Mouse (Mus musculus) embryo, embryonic 11 days (tissue): ENCODE data around the gene Ints11.

Experiments
- DNase-seq: peaks from one replicate; pipeline ENCODE4 v3.0.0-alpha.2; 2015

The Ints11 gene

GRCm38 (mm10) chr4:155869317-155870033 lies at the start of gene Ints11, which contains the start of gene Cptp:
TSS of gene Ints11 (plus strand) at chr4:155869546.
TSS of gene Cptp (minus strand) at chr4:155869440.
- peak; percentile 97 for DNase-seq

DNA sequence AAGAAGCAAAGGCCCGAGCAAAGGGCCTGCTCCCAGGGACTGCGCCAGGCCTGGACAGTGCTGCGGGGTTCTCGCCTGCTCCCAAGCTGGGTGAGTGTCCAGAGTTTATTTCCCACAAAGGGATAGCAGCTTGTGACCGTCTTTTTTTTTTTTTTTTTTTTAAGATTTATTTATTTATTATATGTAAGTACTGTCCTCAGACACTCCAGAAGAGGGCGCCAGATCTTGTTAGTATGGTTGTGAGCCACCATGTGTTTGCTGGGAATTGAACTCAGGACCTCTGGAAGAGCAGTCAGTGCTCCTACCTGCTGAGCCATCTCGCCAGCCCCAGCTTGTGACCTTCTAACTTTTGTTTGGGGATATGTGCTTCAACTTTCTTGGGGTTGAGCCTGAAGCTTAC lies 48.3 kb upstream of the Ints11 start:
- DNase-seq, result no peak

DNA sequence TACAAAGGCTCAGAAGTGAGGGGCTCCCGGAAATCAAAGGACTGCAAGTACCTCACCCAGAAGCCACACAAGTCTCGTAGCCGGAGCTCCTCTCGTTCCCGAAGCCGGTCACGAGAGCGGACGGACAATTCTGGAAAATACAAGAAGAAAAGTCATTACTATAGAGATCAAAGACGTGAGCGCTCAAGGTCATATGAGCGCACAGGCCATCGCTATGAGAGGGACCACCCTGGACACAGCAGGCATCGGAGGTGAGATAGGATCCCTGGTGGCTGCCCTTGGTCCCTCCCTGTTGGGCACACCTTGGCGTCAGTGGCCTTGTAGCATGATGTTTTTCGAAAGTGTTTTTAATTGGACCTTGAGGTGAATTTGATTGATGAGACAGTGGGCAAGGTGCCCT lies 45.9 kb upstream of the Ints11 start:
- DNase-seq, result no peak

DNA sequence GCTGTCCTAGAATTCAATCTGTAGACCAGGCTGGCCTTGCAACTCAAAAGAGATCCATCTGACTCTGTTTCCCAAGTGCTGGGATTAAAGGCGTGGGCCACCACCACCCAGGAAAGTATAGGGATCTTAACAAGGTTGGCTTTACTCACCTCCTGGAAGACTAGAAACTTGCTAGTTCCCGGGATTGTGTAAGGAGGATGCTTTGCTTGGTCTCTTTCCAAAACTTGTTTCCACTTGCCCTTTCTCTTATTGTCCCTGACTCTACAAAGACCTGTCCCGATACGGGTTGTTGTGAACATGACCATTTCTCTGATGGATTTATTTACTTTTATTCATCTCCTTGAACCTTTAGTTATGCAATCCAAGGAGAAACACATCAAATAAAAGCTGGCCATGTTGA lies 39.5 kb upstream of the Ints11 start:
- no peak for DNase-seq

- DNase-seq, result no peak
Measured at GRCm38 (mm10) chr4:155830596-155830995, 38.8 kb upstream of the Ints11 start.

GRCm38 (mm10) chr4:155831205-155831766 lies 38.1 kb upstream of the Ints11 start, which contains the start of gene Aurkaip1:
TSS of gene Aurkaip1 (plus strand) at chr4:155831272.
- peak; percentile 98 for DNase-seq

- no peak for DNase-seq
Measured at GRCm38 (mm10) chr4:155831831-155832230, 37.5 kb upstream of the Ints11 start.

- no peak for DNase-seq
Measured at GRCm38 (mm10) chr4:155832321-155832720, 37.0 kb upstream of the Ints11 start.

- no peak for DNase-seq
Measured at GRCm38 (mm10) chr4:155833234-155833633, 36.1 kb upstream of the Ints11 start.

GRCm38 (mm10) chr4:155833836-155834235 lies 35.5 kb upstream of the Ints11 start:
- DNase-seq, result peak; percentile 85

DNA sequence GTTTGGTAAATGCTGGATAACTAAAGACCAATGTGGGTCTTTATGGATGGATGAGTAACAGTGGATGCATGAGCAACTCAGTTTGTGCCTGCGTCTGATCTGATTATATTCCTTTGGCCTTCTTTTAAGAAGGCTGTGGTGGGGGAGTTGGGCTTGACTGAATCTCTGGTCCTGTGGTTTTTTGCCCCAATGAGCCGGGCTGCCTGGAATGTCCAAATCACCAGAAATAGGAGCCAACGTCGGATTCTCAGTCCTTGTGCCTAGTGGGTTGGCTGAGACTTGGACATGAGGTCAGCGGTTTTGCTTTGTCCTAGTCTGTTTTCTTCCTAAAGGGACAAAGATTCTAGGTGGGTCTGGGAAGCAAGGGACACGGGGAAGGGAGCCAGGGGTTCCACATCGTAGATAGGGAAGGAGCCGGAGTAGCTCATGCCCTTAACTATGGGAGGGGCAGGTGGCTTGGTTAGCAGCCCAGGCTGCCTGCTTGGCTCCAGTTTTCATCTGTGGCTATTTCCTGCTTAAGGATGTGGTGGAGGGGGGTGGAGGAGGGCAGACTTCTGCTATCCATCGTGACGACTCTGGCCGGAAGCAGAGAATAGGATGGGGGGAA lies 31.8 kb upstream of the Ints11 start:
- DNase-seq, result no peak

- DNase-seq, result no peak
Measured at GRCm38 (mm10) chr4:155838187-155839153, 30.9 kb upstream of the Ints11 start.

DNA sequence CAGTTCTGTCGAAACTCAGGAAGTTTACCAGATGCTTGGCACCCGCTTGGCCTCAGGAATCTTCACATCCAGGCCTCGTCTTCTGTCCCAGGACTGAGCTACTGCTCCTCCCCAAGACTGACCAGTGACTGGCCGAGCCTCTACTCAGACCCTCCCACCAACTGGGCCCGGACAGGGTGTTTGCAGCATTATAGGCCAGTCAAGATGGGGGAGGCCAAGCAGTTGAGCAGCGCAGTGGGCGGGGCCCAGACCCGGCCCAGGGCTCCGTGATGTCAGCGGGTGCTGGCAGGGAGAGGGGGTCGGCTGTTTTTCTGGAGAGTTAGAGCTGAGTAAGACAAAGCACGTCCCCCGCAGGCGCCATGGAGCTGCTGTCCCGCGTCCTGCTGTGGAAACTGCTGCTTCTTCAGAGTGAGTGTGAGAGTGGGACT lies 29.8 kb upstream of the Ints11 start, which contains the start of gene Mxra8:
Gene Mxra8 (plus strand): TSS at position 198 of the 428 bp plus-strand sequence.
- DNase-seq, result peak; percentile 92

DNA sequence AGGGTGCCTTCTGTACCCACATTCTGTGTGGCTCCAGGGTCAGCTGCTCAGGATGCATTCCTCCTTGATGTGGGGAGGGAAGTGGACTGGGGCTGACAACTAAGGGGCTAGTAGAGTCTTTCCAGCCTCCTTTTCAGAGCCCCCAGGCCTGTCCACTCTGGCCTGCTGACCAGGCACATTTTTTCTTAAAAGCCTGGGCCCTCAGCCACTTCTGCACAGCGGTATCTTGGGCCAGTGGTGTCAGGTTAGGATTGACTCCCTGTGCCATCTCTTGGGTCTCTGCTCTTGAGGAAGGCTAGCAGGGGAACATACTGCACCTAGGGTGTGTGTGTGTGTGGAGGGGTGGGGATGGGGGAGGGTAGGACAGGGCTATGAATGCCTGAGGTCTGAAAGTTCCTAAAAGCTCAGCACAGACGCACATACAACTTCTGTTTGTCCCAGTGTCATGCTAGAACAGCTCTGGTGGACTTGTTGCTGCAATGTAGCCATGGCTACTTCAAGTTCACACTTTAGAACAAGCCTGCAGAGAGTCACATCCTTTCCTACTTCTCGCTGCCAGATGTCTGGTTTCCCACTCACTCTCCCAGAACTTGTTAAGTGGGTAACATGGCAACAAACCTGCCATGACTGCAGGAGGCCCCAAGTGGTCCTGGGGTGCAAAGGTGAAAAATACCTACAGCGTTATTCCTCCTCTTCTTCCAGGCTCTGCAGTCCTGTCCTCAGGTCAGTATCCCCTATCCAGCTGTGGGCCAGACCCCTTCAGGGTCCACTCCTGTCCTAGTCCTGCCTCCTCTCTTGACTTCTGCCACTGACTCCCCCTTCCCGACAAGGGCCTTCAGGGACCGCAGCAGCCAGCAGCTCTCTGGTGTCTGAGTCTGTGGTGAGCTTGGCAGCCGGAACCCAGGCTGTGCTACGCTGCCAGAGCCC lies 29.0 kb upstream of the Ints11 start:
- no peak for DNase-seq

GRCm38 (mm10) chr4:155841003-155841454 lies 28.3 kb upstream of the Ints11 start:
- DNase-seq, result peak; percentile 78

DNA sequence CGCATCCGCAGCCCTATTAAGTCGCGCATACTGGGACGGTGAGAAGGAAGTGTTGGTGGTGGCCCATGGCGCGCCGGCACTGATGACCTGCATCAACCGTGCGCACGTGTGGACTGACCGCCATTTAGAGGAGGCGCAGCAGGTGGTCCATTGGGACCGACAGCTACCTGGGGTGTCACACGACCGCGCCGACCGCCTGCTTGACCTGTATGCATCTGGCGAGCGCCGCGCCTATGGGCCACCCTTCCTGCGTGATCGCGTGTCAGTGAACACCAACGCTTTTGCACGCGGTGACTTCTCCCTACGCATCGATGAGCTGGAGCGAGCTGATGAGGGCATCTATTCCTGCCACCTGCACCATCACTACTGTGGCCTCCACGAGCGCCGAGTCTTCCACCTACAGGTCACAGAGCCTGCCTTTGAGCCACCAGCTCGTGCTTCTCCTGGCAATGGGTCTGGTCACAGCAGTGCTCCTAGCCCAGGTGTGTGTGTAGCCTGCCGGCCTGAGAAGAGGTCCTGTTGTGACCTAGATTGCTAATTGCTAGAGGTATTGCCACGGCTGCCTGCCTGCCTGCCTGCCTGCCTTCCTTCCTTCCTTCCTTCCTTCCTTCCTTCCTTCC lies 27.6 kb upstream of the Ints11 start:
- DNase-seq, result no peak

GRCm38 (mm10) chr4:155843231-155843630 lies 26.1 kb upstream of the Ints11 start:
- no peak for DNase-seq

DNA sequence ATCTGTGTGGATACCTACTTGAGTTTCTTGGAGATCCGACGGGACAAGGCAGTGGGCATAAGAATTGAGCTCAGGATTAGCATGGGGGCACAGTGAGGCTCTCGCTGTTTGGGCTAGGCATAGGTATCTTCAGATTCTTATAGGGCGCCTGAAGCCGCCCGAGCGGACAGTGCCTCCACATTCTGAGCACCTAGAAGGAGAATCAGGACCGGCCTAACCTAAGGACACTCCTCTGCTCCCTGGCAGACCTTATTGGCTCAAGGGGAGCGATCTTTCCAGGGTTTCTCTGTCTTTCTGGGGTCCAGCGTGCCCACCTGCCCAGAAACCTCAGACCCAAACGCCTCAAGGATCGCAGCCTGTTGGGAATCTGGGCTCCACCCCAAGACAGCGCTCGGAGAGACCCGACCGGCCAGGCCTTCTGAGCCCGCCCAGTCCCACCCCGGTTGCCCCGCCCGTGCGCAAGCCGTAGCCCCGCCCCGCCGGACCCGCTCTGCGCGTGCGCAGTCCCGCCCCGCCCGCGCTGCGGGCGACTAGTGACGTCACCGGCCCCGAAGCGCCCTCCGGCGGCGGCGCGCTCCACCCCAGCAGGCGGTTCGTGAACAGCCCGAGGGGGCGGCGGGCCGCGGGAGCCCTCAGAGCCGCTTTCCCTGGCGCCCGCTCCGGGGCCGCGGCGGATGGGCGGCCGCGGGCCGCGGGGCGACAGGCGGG lies 22.3 kb upstream of the Ints11 start, which contains the start of gene Dvl1:
Gene Dvl1 (plus strand): TSS at position 532 of the 708 bp plus-strand sequence.
- DNase-seq, result peak; percentile 93

DNA sequence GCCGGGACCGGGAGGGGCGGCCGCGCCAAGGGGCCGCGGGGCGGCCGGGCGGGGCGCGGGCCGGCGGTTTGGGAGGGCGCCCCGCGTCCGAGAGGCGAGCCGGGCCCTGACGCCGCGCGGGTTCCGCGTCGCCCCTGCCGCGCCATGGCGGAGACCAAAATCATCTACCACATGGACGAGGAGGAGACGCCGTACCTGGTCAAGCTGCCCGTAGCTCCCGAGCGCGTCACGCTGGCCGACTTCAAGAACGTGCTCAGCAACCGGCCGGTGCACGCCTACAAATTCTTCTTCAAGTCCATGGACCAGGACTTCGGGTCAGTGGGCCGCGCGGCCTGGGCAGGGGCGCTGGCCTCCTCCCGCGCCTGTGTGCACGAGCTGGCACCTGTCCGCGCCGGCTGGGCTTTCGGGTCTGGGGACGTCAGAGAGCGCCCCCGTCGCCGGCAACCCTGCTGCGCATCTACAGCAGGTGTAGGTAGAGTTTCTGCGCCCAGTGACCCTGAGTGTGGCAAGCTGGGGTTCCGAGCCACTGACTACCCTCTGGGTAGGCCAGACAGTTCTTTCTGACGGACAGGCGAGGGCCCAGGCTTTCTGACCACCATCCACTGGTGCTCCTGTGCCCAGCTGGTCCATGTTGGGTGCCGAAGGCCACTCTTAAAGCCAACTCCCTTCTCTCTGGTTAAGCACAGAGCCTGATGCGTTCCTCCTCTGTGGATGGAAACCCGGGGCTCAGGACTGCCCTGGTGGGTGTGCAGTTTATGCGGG lies 21.6 kb upstream of the Ints11 start:
- peak; percentile 55 for DNase-seq
